Mouse (Mus musculus) testis, adult 2 months (tissue): ENCODE data around the gene Adgre5. TPM values are rescaled to one million over a fixed set of nuclear protein-coding genes. Genes with fewer than 3 reads are reported as not detected.
A peak's percentile ranks its signal among the peaks of the same experiment; 100 is the strongest.

Source experiments
- H3K27ac ChIP-seq: fragments of 200-500 bp; 2 replicates; pipeline ENCODE4 v1.5.1; 2012; ENCODE audit warnings: low read depth, low read length; ENCODE audit not compliant: control insufficient read depth, insufficient read depth
- H3K27me3 ChIP-seq: fragments of 200-500 bp; 2 replicates; pipeline ENCODE4 v1.6.1; 2012; ENCODE audit warnings: mild to moderate bottlenecking, low read length, moderate library complexity; ENCODE audit not compliant: control insufficient read depth, insufficient read depth
- H3K36me3 ChIP-seq: fragments of 200-500 bp; 2 replicates; pipeline ENCODE4 v1.6.1; 2012; ENCODE audit warnings: mild to moderate bottlenecking, low read length; ENCODE audit not compliant: control insufficient read depth, insufficient read depth
- H3K4me1 ChIP-seq: fragments of 200-500 bp; 2 replicates; pipeline ENCODE4 v1.6.1; 2012; ENCODE audit warnings: low read length; ENCODE audit not compliant: control insufficient read depth, insufficient read depth
- H3K4me3 ChIP-seq: fragments of 200-500 bp; 2 replicates; pipeline ENCODE4 v1.5.1; 2012; ENCODE audit warnings: low read depth, mild to moderate bottlenecking, low read length, moderate library complexity, mixed read lengths; ENCODE audit not compliant: control insufficient read depth
- CTCF ChIP-seq: fragments of 200-500 bp; IDR thresholded peaks from 2 replicates; pipeline ENCODE4 v1.5.1; 2012; ENCODE audit warnings: low read depth, mild to moderate bottlenecking, inconsistent platforms, low read length, moderate library complexity; ENCODE audit not compliant: control insufficient read depth, insufficient read depth, insufficient replicate concordance
- POLR2A ChIP-seq: fragments of 200-500 bp; IDR thresholded peaks from 2 replicates; pipeline ENCODE4 v1.6.1; 2012; ENCODE audit warnings: low read depth, mild to moderate bottlenecking, inconsistent platforms, low read length, moderate library complexity; ENCODE audit not compliant: control insufficient read depth
- polyA plus RNA-seq: library from polyadenylated mRNA; depleted of rRNA; stranded (reverse); fragments of >200 nt; gene quantifications from 2 replicates; pipeline ENCODE4 v1.2.3, GENCODE M21; 2012

Adgre5 gene
- polyA plus RNA-seq, 1 experiment, result 6.1 TPM

- H3K4me1 ChIP-seq, result peaks cover 2% of the 10 kb centered on the region
- no peak overlapping the region for H3K4me3 ChIP-seq
- H3K27ac ChIP-seq, result no peak overlapping the region
- no peak for TF ChIP-seq CTCF
- no peak for TF ChIP-seq POLR2A
- peaks cover 2% of the 10 kb centered on the region; the same call in 1 of the 2 replicates for H3K36me3 ChIP-seq
- no peaks in the 10 kb centered on the region for H3K27me3 ChIP-seq
These were observed 19.6 kb downstream of the Adgre5 start for GRCm38 (mm10) chr8:83721405-83722025.

GRCm38 (mm10) chr8:83719693-83720092 lies 21.4 kb downstream of the Adgre5 start:
- TF ChIP-seq POLR2A (no peak), CTCF (no peak)
- H3K27ac ChIP-seq, result no peak overlapping the region
- no peaks in the 10 kb centered on the region for H3K27me3 ChIP-seq
- peaks cover 2% of the 10 kb centered on the region; the same call in 1 of the 2 replicates for H3K36me3 ChIP-seq
- H3K4me1 ChIP-seq, result peaks cover 2% of the 10 kb centered on the region; the same call in 1 of the 2 replicates
- no peak overlapping the region for H3K4me3 ChIP-seq

- Histone ChIP-seq H3K27ac (no peak overlapping the region), H3K4me1 (peaks cover 2% of the 10 kb centered on the region; the same call in 1 of the 2 replicates), H3K27me3 (no peaks in the 10 kb centered on the region), H3K36me3 (peaks cover 2% of the 10 kb centered on the region; the same call in 1 of the 2 replicates), H3K4me3 (no peak overlapping the region)
- no peak for TF ChIP-seq POLR2A
- TF ChIP-seq CTCF, result no peak
These were observed 22.1 kb downstream of the Adgre5 start for GRCm38 (mm10) chr8:83719048-83719447.

GRCm38 (mm10) chr8:83716563-83716962 lies 24.6 kb downstream of the Adgre5 start:
- Histone ChIP-seq H3K27me3 (no peaks in the 10 kb centered on the region), H3K4me3 (peak overlapping the region; percentile 69), H3K27ac (no peak overlapping the region), H3K36me3 (no peaks in the 10 kb centered on the region; the same call in 1 of the 2 replicates), H3K4me1 (peaks cover 5% of the 10 kb centered on the region)
- TF ChIP-seq POLR2A, result no peak
- no peak for TF ChIP-seq CTCF

GRCm38 (mm10) chr8:83715771-83716170 lies 25.4 kb downstream of the Adgre5 start:
- Histone ChIP-seq H3K36me3 (no peaks in the 10 kb centered on the region; the same call in 1 of the 2 replicates), H3K4me3 (peak overlapping the region; percentile 92), H3K27ac (peak overlapping the region; percentile 94), H3K4me1 (peaks cover 5% of the 10 kb centered on the region), H3K27me3 (no peaks in the 10 kb centered on the region)
- TF ChIP-seq CTCF (no peak), POLR2A (no peak)

GRCm38 (mm10) chr8:83715031-83715690 lies 26.0 kb downstream of the Adgre5 start, which contains the start of gene Ddx39:
Gene Ddx39, plus strand, starts transcription at chr8:83715177.
- Histone ChIP-seq H3K27me3 (no peaks in the 10 kb centered on the region), H3K4me3 (peak within 1 kb of the TSS; percentile 92), H3K27ac (peak within 1 kb of the TSS; percentile 94), H3K4me1 (peaks cover 5% of the 10 kb centered on the region), H3K36me3 (no peaks in the 10 kb centered on the region)
- TF ChIP-seq POLR2A, result peak; percentile 86
- no peak for TF ChIP-seq CTCF

GRCm38 (mm10) chr8:83714676-83715030 lies 26.5 kb downstream of the Adgre5 start:
- peaks cover 5% of the 10 kb centered on the region for H3K4me1 ChIP-seq
- H3K36me3 ChIP-seq, result no peaks in the 10 kb centered on the region
- TF ChIP-seq POLR2A (no peak), CTCF (no peak)
- H3K27me3 ChIP-seq, result no peaks in the 10 kb centered on the region
- H3K27ac ChIP-seq, result peak overlapping the region; percentile 94
- H3K4me3 ChIP-seq, result peak overlapping the region; percentile 92

- no peak for TF ChIP-seq CTCF
- TF ChIP-seq POLR2A, result peak; percentile 56; the same call in 1 of the 2 replicates
- Histone ChIP-seq H3K36me3 (no peaks in the 10 kb centered on the region), H3K27ac (peak overlapping the region; percentile 3; the same call in 1 of the 2 replicates), H3K4me3 (peak overlapping the region; percentile 69), H3K27me3 (no peaks in the 10 kb centered on the region), H3K4me1 (peaks cover 11% of the 10 kb centered on the region)
These were observed 33.6 kb downstream of the Adgre5 start for GRCm38 (mm10) chr8:83707554-83707953.
